Mouse (Mus musculus): ENCODE measurements around the gene Bicdl1.

DNA sequence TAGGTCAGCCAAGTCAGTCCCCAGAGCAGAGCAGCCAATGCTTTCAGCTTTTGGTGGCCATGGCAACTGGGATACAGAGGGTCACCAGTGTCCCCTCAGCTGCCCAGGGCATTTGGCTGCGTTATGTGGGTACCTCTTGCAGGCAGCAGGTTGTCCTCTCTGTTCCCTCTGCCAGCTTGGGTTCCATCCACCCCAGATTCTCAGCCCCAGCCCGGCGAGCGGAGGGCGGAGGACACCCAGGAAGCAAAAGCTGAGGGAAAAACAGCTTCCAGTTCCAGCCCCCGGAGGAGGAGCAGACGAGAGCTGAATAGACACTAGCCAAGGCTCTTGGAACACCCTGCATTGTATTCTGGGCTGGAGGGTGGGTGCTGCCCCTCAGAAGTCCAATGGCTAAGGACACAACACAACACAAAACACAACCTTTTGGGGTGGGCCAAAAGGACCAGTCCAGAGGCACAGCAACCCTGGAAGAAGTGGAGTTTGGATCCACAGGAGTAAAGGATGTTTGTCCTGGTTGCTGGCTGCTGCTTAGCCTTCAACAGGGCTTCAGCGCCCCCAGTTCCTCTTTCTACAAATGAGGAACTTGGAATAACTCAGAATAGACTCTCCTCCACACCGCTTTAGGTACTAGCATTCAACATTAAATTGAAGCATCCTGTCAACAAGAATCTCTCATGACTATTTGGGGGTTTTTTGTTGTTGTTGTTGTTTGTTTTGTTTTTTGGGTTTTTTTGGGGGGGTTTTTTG is 107.6 kb downstream of the Bicdl1 start:
- no peak for TF ChIP-seq CTCF (IDR thresholded peaks at IDR 0.05; ENCODE audit: control insufficient read depth, insufficient read depth, insufficient read length)
- no peak for TF ChIP-seq USF1 (IDR thresholded peaks at IDR 0.05; ENCODE audit: low read depth)
- no peak for TF ChIP-seq MYOG (IDR thresholded peaks at IDR 0.05; ENCODE audit: control insufficient read depth, extremely low read depth, insufficient read length)
- no peak for TF ChIP-seq CEBPB (IDR thresholded peaks at IDR 0.05; ENCODE audit: low read depth)
